Comparison of ENCODE assay signal across 27 mouse cellular contexts in the genomic region with DNA sequence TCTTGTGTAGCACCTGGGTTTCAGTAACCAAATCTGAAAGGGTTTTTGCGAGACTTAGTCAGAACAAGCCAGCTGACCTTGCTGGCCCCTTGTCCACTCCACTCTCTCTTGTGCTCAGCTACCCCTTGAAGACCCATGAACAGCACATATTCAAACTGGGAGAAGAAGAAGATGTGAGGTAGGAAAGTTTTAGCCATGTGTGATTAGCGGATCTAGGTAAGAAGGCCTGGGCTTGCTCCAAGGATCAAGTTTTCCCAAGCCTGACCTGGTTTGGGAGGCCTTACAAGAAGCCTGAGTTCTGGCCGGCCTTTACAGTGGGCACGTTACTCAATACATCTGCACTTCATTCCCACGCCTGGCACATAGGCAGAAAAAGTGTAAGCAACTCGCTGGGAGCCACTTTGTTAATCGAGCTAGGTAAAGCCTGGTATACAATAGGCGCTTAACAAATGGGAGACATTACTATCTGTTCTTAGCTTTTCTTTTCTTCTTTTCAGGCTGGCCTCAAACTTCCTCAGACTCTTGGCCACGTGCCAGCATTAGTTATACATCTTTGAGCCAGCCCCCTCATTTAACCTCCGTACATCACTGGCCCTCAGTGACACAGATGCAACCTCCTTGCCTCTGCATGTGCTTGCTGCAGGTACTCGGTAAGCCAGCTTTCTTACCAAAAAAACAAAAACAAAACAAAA. TPM values are rescaled to one million over a fixed set of nuclear protein-coding genes. Genes with fewer than 3 reads are reported as not detected.
DNase-seq lines count a peak whose midpoint lies in the region; ATAC-seq and TF ChIP-seq lines count a peak whose summit lies in the region.
"Had no signal": no experiment of that assay in that cellular context is flagged by ENCODE, and none has a peak within 500 bp of the region (broad histone marks: within the 10 kb centered on the region; RNA-seq: fewer than 3 reads in every experiment).

No protein-coding gene starts in this region.

- no peak overlapping the region for H3K4me3 ChIP-seq in kidney, postnatal 0 days (replicated peaks; ENCODE audit: low read depth, low read length)
- H3K4me3 ChIP-seq in lung, postnatal 0 days (ENCODE audit: low read depth, low read length) = no peak overlapping the region
- no peak overlapping the region for H3K4me3 ChIP-seq in MEL (ENCODE audit: control insufficient read depth in 1 of 2, insufficient read depth in 1 of 2, low read depth in 2 of 2, low read length in 2 of 2)
- H3K4me3 ChIP-seq in gastrocnemius, adult 2 months = no peak overlapping the region
- H3K4me3 ChIP-seq: embryonic facial prominence, embryonic 12.5 days; erythroblast, embryonic 14.5 days; forebrain, embryonic 15.5 days; heart, embryonic 10.5 days; intestine, embryonic 15.5 days; limb, embryonic 15.5 days; stomach, embryonic 15.5 days had no signal

- no peaks in the 10 kb centered on the region for H3K9me3 ChIP-seq in kidney, postnatal 0 days (replicated peaks; ENCODE audit: low read length)
- H3K9me3 ChIP-seq in lung, postnatal 0 days (ENCODE audit: low read length) = no peaks in the 10 kb centered on the region
- H3K9me3 ChIP-seq in MEL (replicated peaks; ENCODE audit: insufficient read depth, low read length) = no peaks in the 10 kb centered on the region
- H3K9me3 ChIP-seq: embryonic facial prominence, embryonic 12.5 days; forebrain, embryonic 15.5 days; heart, embryonic 10.5 days; intestine, embryonic 15.5 days; limb, embryonic 15.5 days; stomach, embryonic 15.5 days had no signal

- DNase-seq in kidney, postnatal 0 days (ENCODE audit: low spot score) = peak; percentile 40
- no peak for DNase-seq in kidney, adult 8-10 months
- peak; percentile 27 for DNase-seq in lung, postnatal 0 days (ENCODE audit: low spot score)
- no peak for DNase-seq in lung, postnatal 4 days
- peak; percentile 33 for DNase-seq in MEL (ENCODE audit: low read depth, low spot score)
- peak; percentile 92 for DNase-seq in fat pad, adult 2 months (ENCODE audit: extremely low read depth, low read depth, low spot score)
- no peak for DNase-seq in spleen, postnatal 36 days (ENCODE audit: low spot score in 2 of 2)
- DNase-seq in gastrocnemius, adult 2 months = no peak
- DNase-seq: B cell, adult 2 months; cerebellum, adult 11-12 months; cerebellum, postnatal 10 days; gastrocnemius, postnatal 10 days; kidney, adult 9 months; kidney, postnatal 4 days; lung, adult 2 months; right cerebral cortex, postnatal 25 days; spleen, adult 18-20 months; thymus, postnatal 4 days had no signal

- no peak overlapping the region for H3K4me2 ChIP-seq in kidney, postnatal 0 days (ENCODE audit: low read length)
- H3K4me2 ChIP-seq in lung, postnatal 0 days (replicated peaks; ENCODE audit: low read depth, low read length) = no peak overlapping the region
- H3K4me2 ChIP-seq: embryonic facial prominence, embryonic 12.5 days; forebrain, embryonic 15.5 days; intestine, embryonic 15.5 days; limb, embryonic 15.5 days; stomach, embryonic 15.5 days had no signal

- WGBS in kidney, postnatal 0 days = 67% methylated on average over 11 of the region's 11 CpGs
- 52% methylated on average over 11 of the region's 11 CpGs for whole genome bisulfite sequencing in lung, postnatal 0 days

- H3K27me3 ChIP-seq in kidney, postnatal 0 days (ENCODE audit: insufficient read depth, low read length) = no peaks in the 10 kb centered on the region
- H3K27me3 ChIP-seq in lung, postnatal 0 days (replicated peaks; ENCODE audit: insufficient read depth, low read length) = no peaks in the 10 kb centered on the region
- no peaks in the 10 kb centered on the region for H3K27me3 ChIP-seq in MEL (ENCODE audit: control insufficient read depth in 1 of 2, insufficient read depth in 2 of 2, low read length in 2 of 2)
- H3K27me3 ChIP-seq: embryonic facial prominence, embryonic 12.5 days; forebrain, embryonic 15.5 days; intestine, embryonic 15.5 days; limb, embryonic 15.5 days; stomach, embryonic 15.5 days had no signal

- ATAC-seq in kidney, postnatal 0 days (replicated peaks; ENCODE audit: low FRiP score, low read depth) = no peak
- no peak for ATAC-seq in lung, postnatal 0 days
- ATAC-seq: activated CD4-positive, CD25-positive, alpha-beta regulatory T cell, adult 4 months; forebrain, embryonic 15.5 days; hindbrain, embryonic 16.5 days had no signal

- no peak for TF ChIP-seq POLR2A in MEL (IDR thresholded peaks at IDR 0.05; ENCODE audit: control insufficient read depth in 1 of 2, insufficient read depth in 1 of 2, low read depth in 1 of 2, low read length in 2 of 2, poor library complexity in 1 of 2)

- no peak overlapping the region for H3K27ac ChIP-seq in kidney, postnatal 0 days
- no peak overlapping the region for H3K27ac ChIP-seq in lung, postnatal 0 days (ENCODE audit: low read length)
- no peak overlapping the region for H3K27ac ChIP-seq in MEL (ENCODE audit: control insufficient read depth, low read depth, low read length)
- no peak overlapping the region for H3K27ac ChIP-seq in gastrocnemius, adult 2 months
- H3K27ac ChIP-seq: embryonic facial prominence, embryonic 12.5 days; forebrain, embryonic 15.5 days; heart, embryonic 10.5 days; intestine, embryonic 15.5 days; limb, embryonic 15.5 days; stomach, embryonic 15.5 days had no signal

- no peak for TF ChIP-seq RAD21 in MEL (IDR thresholded peaks at IDR 0.05; ENCODE audit: low read depth, low read length)

- no peak overlapping the region for H3K9ac ChIP-seq in kidney, postnatal 0 days (ENCODE audit: low read depth, low read length)
- no peak overlapping the region for H3K9ac ChIP-seq in lung, postnatal 0 days (replicated peaks; ENCODE audit: low read depth)
- H3K9ac ChIP-seq in MEL (ENCODE audit: control insufficient read depth, low read depth, low read length, poor library complexity, severe bottlenecking) = no peak overlapping the region
- H3K9ac ChIP-seq: embryonic facial prominence, embryonic 12.5 days; forebrain, embryonic 15.5 days; intestine, embryonic 15.5 days; limb, embryonic 15.5 days; stomach, embryonic 15.5 days had no signal

- no peak for TF ChIP-seq CTCF in kidney, postnatal 0 days (IDR thresholded peaks at IDR 0.05; ENCODE audit: low read depth)
- TF ChIP-seq CTCF in lung, postnatal 0 days (IDR thresholded peaks at IDR 0.05) = no peak
- TF ChIP-seq CTCF in MEL (IDR thresholded peaks at IDR 0.05 in 2 of 3, conservative IDR thresholded peaks at IDR 0.05 in 1 of 3; ENCODE audit: control insufficient read depth in 1 of 3, insufficient read depth in 1 of 3, low read depth in 2 of 3, low read length in 3 of 3, poor library complexity in 1 of 3, severe bottlenecking in 1 of 3) = no peak
- TF ChIP-seq CTCF in gastrocnemius, adult 2 months (IDR thresholded peaks at IDR 0.05) = no peak

- no peak for TF ChIP-seq EP300 in lung, postnatal 0 days (IDR thresholded peaks at IDR 0.05)
- no peak for TF ChIP-seq EP300 in MEL (IDR thresholded peaks at IDR 0.05; ENCODE audit: low read depth in 1 of 2, low read length in 2 of 2)

- H3K36me3 ChIP-seq in kidney, postnatal 0 days (ENCODE audit: insufficient read depth, low read length) = no peaks in the 10 kb centered on the region
- H3K36me3 ChIP-seq in lung, postnatal 0 days (ENCODE audit: insufficient read depth, low read length) = no peaks in the 10 kb centered on the region
- no peaks in the 10 kb centered on the region for H3K36me3 ChIP-seq in MEL (ENCODE audit: control insufficient read depth in 1 of 2, insufficient read depth in 2 of 2, low read length in 2 of 2)
- H3K36me3 ChIP-seq: embryonic facial prominence, embryonic 12.5 days; forebrain, embryonic 15.5 days; heart, embryonic 10.5 days; intestine, embryonic 15.5 days; limb, embryonic 15.5 days; stomach, embryonic 15.5 days had no signal

- H3K79me2 ChIP-seq in MEL (ENCODE audit: control insufficient read depth, insufficient read depth, low read length, poor library complexity) = no peaks in the 10 kb centered on the region

- intact Hi-C loops in gastrocnemius, adult 2 months (cut with DNase I) = no loop called here

- H3K4me1 ChIP-seq in kidney, postnatal 0 days (replicated peaks; ENCODE audit: insufficient read depth, low read length) = no peaks in the 10 kb centered on the region
- H3K4me1 ChIP-seq in lung, postnatal 0 days (ENCODE audit: insufficient read depth, low read depth, low read length) = no peaks in the 10 kb centered on the region; the same call in 1 of the 2 replicates
- H3K4me1 ChIP-seq in MEL (ENCODE audit: control insufficient read depth in 1 of 2, insufficient read depth in 2 of 2, low read length in 2 of 2) = no peaks in the 10 kb centered on the region
- H3K4me1 ChIP-seq: embryonic facial prominence, embryonic 12.5 days; forebrain, embryonic 15.5 days; limb, embryonic 15.5 days; stomach, embryonic 15.5 days had no signal

TF ChIP-seq in MEL, 35 proteins besides CTCF, POLR2A, EP300 and RAD21:
- TF ChIP-seq MAZ (IDR thresholded peaks at IDR 0.05; ENCODE audit: low read depth, low read length) (no peak), NELFE (IDR thresholded peaks at IDR 0.05; ENCODE audit: low read depth, low read length) (no peak), MXI1 (IDR thresholded peaks at IDR 0.05; ENCODE audit: low read depth, low read length) (no peak), JUND (IDR thresholded peaks at IDR 0.05; ENCODE audit: low read depth, low read length) (no peak), SMC3 (IDR thresholded peaks at IDR 0.05; ENCODE audit: low read depth, low read length) (no peak), POLR2AphosphoS5 (IDR thresholded peaks at IDR 0.05; ENCODE audit: borderline replicate concordance, low read depth, low read length) (no peak), MAX (IDR thresholded peaks at IDR 0.05; ENCODE audit: low read length) (no peak), CHD2 (IDR thresholded peaks at IDR 0.05; ENCODE audit: low read length) (no peak), ZC3H11A (IDR thresholded peaks at IDR 0.05; ENCODE audit: low read depth, low read length) (no peak), UBTF (IDR thresholded peaks at IDR 0.05; ENCODE audit: borderline replicate concordance, insufficient read depth, low read depth, low read length) (no peak), USF1 (IDR thresholded peaks at IDR 0.05; ENCODE audit: low read depth, low read length) (no peak)

RNA-seq across cellular contexts. Expression of gene Rbm47, which starts 37.6 kb away (rescaled TPM):
- polyA plus RNA-seq in kidney, postnatal 0 days (2015; fragmentation: Nextera tagmentation; extraction: Ambion mirVana) = 105 and 119 TPM in 2 replicates
- 41.5 and 50.2 TPM in 2 replicates for polyA plus RNA-seq in lung, postnatal 0 days (2015; fragmentation: Nextera tagmentation; extraction: Ambion mirVana)
- not detected in 2 replicates for total RNA-seq in MEL (2012; rRNA removed)
- not detected for polyA plus RNA-seq in MEL (2012; ENCODE audit: insufficient read depth in 1 of 2, insufficient read length in 2 of 2, low read depth in 1 of 2, low replicate concordance in 2 of 2, missing spikeins in 1 of 2)
- total RNA-seq in gastrocnemius, adult 2 months (2021) = under 1 TPM; 0.64 to 0.66 TPM

Comparison
In these comparisons a context has a peak if more than half of its experiments do, and no peak if none do; other contexts are left out.
1. DNase-seq: peak in kidney, postnatal 0 days (single experiment), lung, postnatal 0 days (single experiment), MEL (single experiment) and fat pad, adult 2 months (single experiment); none in kidney, adult 8-10 months (0 of 2), lung, postnatal 4 days (0 of 2), spleen, postnatal 36 days (0 of 2) and gastrocnemius, adult 2 months (single experiment).
2. RNA of gene Rbm47, which starts 37.6 kb away (polyA plus RNA-seq): 105 to 119 TPM in kidney, postnatal 0 days and 41.5 to 50.2 TPM in lung, postnatal 0 days; not detected in MEL; every median in the first group is over 10 times any median in the second.